ENCODE assay signal across 8 mouse cellular contexts in the genomic region with DNA sequence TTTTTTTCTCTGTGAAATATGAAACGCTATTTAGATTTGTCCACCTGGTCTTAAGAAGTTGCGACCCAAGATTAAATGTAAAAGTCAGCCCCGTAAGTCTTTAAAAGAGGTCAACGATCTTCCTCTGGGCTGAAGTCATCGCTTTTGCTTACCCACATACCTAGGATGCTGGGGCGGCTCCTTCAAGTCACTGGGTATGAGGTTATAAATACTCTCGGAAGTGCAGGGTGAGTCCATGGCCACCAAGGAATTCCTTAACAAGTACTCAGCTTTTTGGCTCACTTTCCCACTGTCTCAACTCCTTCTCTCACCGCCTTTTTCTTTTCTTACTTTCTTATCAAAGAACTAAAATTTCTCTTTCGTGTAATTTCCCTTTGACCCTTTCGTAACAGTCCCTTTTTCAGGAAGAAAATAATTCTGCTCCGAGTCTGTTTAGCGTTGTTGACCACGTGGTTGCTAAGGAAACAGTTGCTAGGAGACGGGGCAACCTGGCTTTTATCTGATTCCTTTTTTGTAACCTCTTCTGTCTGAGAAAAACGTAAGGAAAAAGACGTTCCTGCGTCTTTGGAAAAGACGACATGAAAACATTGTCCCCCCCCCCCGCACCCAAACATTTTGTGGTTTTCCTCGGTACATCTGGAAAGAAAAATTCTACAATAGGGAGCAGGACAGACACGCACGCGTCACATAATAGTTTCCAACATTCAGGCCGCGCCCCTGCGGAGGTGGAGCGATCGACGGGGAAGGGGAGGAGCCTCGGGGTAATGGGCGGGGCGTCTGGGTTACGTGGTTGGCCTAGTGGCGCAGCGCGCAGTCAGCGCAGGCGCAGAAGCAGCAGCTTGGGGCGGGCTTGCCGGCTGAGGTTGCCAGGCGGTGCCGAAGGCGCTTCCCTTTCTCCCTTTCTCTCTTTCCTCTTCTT. TPM values are rescaled to one million over a fixed set of nuclear protein-coding genes. Genes with fewer than 3 reads are reported as not detected.
DNase-seq lines count a peak whose midpoint lies in the region; ATAC-seq and TF ChIP-seq lines count a peak whose summit lies in the region.

A gene (minus strand): TSS at position 454 of the 919 bp plus-strand sequence.
A gene (plus strand): TSS at position 813 of the 919 bp plus-strand sequence.

- DNase-seq in ES-E14 (ENCODE audit: low read depth, low spot score): peak; percentile 98
- peak; percentile 96 for DNase-seq in cerebellum, adult 11-12 months
- peak; percentile 96 for DNase-seq in heart, postnatal 25 days (ENCODE audit: low spot score)
- peak; percentile 97 to 98 for DNase-seq in layer of hippocampus, adult 18-20 months (ENCODE audit: low spot score in 2 of 2)
- peak; percentile 100 for DNase-seq in lung, adult 2 months
- DNase-seq in thymus, adult 18-20 months: peak; percentile 95

- H3K9me3 ChIP-seq in ES-E14 (ENCODE audit: control insufficient read depth, insufficient read depth, low read depth, low read length): no peaks in the 10 kb centered on the region
- no peaks in the 10 kb centered on the region for H3K9me3 ChIP-seq in forebrain, embryonic 15.5 days

- H3K4me1 ChIP-seq in ES-E14 (ENCODE audit: control insufficient read depth in 2 of 2, insufficient read depth in 2 of 2, low read length in 2 of 2, poor library complexity in 1 of 2): 0 out of 4 replicates have a peak, but pooled peaks cover 0 to 2% of the 10 kb centered on the region in 2 experiments
- peaks cover 12% of the 10 kb centered on the region for H3K4me1 ChIP-seq in forebrain, embryonic 15.5 days
- 0 out of 2 replicates have a peak, but pooled peaks cover 2% of the 10 kb centered on the region for H3K4me1 ChIP-seq in lung, adult 2 months (ENCODE audit: control insufficient read depth, insufficient read depth, low read length)

- H3K36me3 ChIP-seq in ES-E14 (ENCODE audit: control insufficient read depth, insufficient read depth, low read length, poor library complexity, severe bottlenecking): no peaks in the 10 kb centered on the region
- H3K36me3 ChIP-seq in forebrain, embryonic 15.5 days: no peaks in the 10 kb centered on the region

- peak within 1 kb of the TSS; percentile 65 for H3K4me2 ChIP-seq in forebrain, embryonic 15.5 days (replicated peaks)

- peak within 1 kb of the TSS; percentile 89 for H3K9ac ChIP-seq in ES-E14 (ENCODE audit: insufficient read depth, low read depth, low read length, poor library complexity, severe bottlenecking)
- peak within 1 kb of the TSS; percentile 71 for H3K9ac ChIP-seq in forebrain, embryonic 15.5 days (replicated peaks)

- in situ Hi-C loops in ES-E14 (cut with MboI; ENCODE audit: low sequenced_read_pairs in 2 of 2, unreplicated experiment in 2 of 2): no loop called here

- 3% methylated on average over 43 of the region's 43 CpGs for WGBS in forebrain, embryonic 15.5 days
- WGBS in lung, adult 2 months: 1% methylated on average over 43 of the region's 43 CpGs

- ATAC-seq in forebrain, embryonic 15.5 days (replicated peaks): peak; percentile 99
- peak; percentile 99 for ATAC-seq in neutrophil, adult 5-6 weeks (ENCODE audit: extremely low read depth, insufficient number of reproducible peaks, low FRiP score, poor library complexity, severe bottlenecking)

- peak within 1 kb of the TSS; percentile 77 to 80 for H3K4me3 ChIP-seq in ES-E14 (ENCODE audit: insufficient read depth in 1 of 2, low read depth in 1 of 2, low read length in 2 of 2, poor library complexity in 1 of 2, severe bottlenecking in 1 of 2)
- peak within 1 kb of the TSS; percentile 64 for H3K4me3 ChIP-seq in forebrain, embryonic 15.5 days
- H3K4me3 ChIP-seq in lung, adult 2 months (replicated peaks; ENCODE audit: extremely low read depth, low read depth, low read length): peak within 1 kb of the TSS; percentile 82

- peak within 1 kb of the TSS; percentile 58; the same call in 1 of the 2 replicates for H3K27ac ChIP-seq in ES-E14 (ENCODE audit: insufficient read depth, low read depth, low read length, poor library complexity, severe bottlenecking)
- H3K27ac ChIP-seq in forebrain, embryonic 15.5 days (replicated peaks): peak within 1 kb of the TSS; percentile 87

- no peak for TF ChIP-seq CTCF in lung, adult 2 months (IDR thresholded peaks at IDR 0.05; ENCODE audit: insufficient read depth, low read length)

- intact Hi-C loops in heart, postnatal 25 days (cut with DNase I): loop anchor here (5.0 kb wide), 1 partner anchor 238 kb away; a partner anchor contains a TSS

- no peaks in the 10 kb centered on the region for H3K27me3 ChIP-seq in forebrain, embryonic 15.5 days

- TF ChIP-seq POLR2A in lung, adult 2 months (IDR thresholded peaks at IDR 0.05; ENCODE audit: borderline replicate concordance, extremely low read depth, low read depth, low read length): peak; percentile 95

TF ChIP-seq in ES-E14, 5 proteins besides CTCF, POLR2A, EP300 and RAD21:
- TF ChIP-seq ZC3H11A (IDR thresholded peaks at IDR 0.05; ENCODE audit: borderline replicate concordance, low read depth, low read length) (no peak), CHD2 (IDR thresholded peaks at IDR 0.05; ENCODE audit: low read depth, low read length) (no peak), ZNF384 (IDR thresholded peaks at IDR 0.05; ENCODE audit: low read depth, low read length) (no peak), MAFK (IDR thresholded peaks at IDR 0.05; ENCODE audit: insufficient read depth, low read depth, low read length) (no peak), HCFC1 (IDR thresholded peaks at IDR 0.05; ENCODE audit: borderline replicate concordance, insufficient read depth, low read length) (no peak)

RNA-seq across cellular contexts. Expression of the first gene that starts in this region (rescaled TPM):
- total RNA-seq in ES-E14 (2012; rRNA removed): 0.31 TPM in 1 of 2 replicates, not detected in the other
- 2.4 and 4.7 TPM in 2 replicates for polyA plus RNA-seq in forebrain, embryonic 15.5 days (2015; fragmentation: Nextera tagmentation; extraction: Ambion mirVana)
- 1 to 10 TPM; 1.7 to 2.3 TPM for total RNA-seq in heart, postnatal 25 days (2021)
- 1 to 10 TPM; 2.6 to 3.0 TPM for total RNA-seq in layer of hippocampus, adult 18-20 months (2021)
- 0.57 and 1.5 TPM in 2 replicates for polyA plus RNA-seq in lung, adult 2 months (2012; rRNA removed)
- 4.5 and 5.4 TPM in 2 replicates for total RNA-seq in neutrophil, adult 5-6 weeks (2017)

RNA-seq across cellular contexts. Expression of the second gene that starts in this region (rescaled TPM):
- 7.3 and 9.4 TPM in 2 replicates for total RNA-seq in ES-E14 (2012; rRNA removed)
- polyA plus RNA-seq in forebrain, embryonic 15.5 days (2015; fragmentation: Nextera tagmentation; extraction: Ambion mirVana): 25.8 and 26.9 TPM in 2 replicates
- 1 to 10 TPM; 5.6 to 8.6 TPM for total RNA-seq in heart, postnatal 25 days (2021)
- 10 to 100 TPM; 19.2 to 21.6 TPM for total RNA-seq in layer of hippocampus, adult 18-20 months (2021)
- 2.9 and 4.4 TPM in 2 replicates for polyA plus RNA-seq in lung, adult 2 months (2012; rRNA removed)
- 4.5 and 6.0 TPM in 2 replicates for total RNA-seq in neutrophil, adult 5-6 weeks (2017)

Comparison
In these comparisons a context has a peak if more than half of its experiments do, and no peak if none do; other contexts are left out.
1. Peak in every context shown above with its lines: DNase-seq, ATAC-seq, H3K4me3 ChIP-seq and H3K27ac ChIP-seq.